Mouse (Mus musculus): ENCODE data around the gene Gk. TPM values are rescaled to one million over a fixed set of nuclear protein-coding genes. Genes with fewer than 3 reads are reported as not detected.

Gene Gk
- polyA plus RNA-seq, 1 experiment = 19.0 TPM

Other genes with a start within 250 kb of the Gk start
- gene Tab3, start 202.8 kb downstream of the Gk start, polyA plus RNA-seq (2012; rRNA removed) = 7.6 and 10.1 TPM in 2 replicates
- gene 5430427O19Rik, start 93.5 kb upstream of the Gk start, polyA plus RNA-seq (2012; rRNA removed) = 0.23 and 0.24 TPM in 2 replicates